Mouse (Mus musculus): ENCODE data around the gene Efcab11.
A peak's percentile ranks its signal among the peaks of the same experiment; 100 is the strongest.

Gene Efcab11

DNA sequence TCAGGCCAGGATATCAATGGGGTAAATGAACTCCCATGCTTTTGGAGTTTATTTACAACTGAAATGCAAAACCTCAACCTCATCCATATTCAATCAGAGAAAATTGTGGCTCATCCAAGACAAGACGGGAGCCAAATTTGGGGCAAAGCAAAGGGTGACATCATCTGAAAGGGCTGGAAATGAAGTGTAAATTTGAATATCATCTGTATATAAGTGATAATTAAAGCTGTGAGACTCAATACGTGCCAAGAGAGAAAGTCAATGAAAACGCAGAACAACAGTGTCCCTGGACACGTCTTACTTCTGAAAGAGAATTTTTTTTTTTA lies 212.4 kb downstream of the Efcab11 start:
- DNase-seq (ENCODE audit: low spot score): no peak

GRCm38 (mm10) chr12:99671162-99671865 lies 212.9 kb downstream of the Efcab11 start:
- no peak for DNase-seq (ENCODE audit: low spot score)

- no peak for DNase-seq (ENCODE audit: low spot score)
Observed at GRCm38 (mm10) chr12:99670762-99671152, 213.5 kb downstream of the Efcab11 start.

DNA sequence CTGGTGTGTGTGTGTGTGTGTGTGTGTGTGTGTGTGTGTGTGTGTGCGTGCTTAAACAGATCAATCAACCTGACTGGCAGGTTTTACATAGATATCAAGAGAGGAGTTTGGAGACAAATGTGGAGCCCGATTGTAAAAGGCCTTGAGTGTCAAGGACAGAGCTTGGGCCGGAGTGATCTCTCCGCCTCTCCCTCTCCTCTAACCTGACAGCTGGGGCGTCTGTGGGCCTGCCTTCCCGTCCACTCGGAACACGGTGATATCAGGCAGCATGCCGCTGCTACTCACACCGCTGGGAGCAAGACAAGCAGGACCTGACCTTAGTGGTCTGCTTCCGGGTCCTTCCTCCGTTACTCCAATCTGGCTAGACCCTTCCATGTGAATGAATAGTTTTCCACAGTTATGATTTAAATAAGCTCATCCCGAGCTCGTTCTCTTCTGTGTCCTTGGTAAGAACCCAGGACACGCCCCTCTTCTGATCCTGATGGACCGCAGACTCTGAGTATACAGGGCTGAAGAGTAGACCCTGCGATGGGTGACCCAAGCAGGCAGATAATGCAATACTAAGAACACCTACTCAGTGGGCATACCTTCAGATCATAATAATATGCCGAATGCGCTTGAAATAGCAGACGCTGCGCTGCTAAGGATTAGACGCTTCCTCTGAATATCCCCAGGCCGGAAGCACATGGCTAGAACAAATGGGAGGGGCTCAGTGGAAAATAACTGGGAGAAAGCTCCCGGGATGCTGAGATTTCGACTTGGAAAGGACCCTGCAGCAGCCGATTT lies 214.1 kb downstream of the Efcab11 start:
- no peak for DNase-seq (ENCODE audit: low spot score)

DNA sequence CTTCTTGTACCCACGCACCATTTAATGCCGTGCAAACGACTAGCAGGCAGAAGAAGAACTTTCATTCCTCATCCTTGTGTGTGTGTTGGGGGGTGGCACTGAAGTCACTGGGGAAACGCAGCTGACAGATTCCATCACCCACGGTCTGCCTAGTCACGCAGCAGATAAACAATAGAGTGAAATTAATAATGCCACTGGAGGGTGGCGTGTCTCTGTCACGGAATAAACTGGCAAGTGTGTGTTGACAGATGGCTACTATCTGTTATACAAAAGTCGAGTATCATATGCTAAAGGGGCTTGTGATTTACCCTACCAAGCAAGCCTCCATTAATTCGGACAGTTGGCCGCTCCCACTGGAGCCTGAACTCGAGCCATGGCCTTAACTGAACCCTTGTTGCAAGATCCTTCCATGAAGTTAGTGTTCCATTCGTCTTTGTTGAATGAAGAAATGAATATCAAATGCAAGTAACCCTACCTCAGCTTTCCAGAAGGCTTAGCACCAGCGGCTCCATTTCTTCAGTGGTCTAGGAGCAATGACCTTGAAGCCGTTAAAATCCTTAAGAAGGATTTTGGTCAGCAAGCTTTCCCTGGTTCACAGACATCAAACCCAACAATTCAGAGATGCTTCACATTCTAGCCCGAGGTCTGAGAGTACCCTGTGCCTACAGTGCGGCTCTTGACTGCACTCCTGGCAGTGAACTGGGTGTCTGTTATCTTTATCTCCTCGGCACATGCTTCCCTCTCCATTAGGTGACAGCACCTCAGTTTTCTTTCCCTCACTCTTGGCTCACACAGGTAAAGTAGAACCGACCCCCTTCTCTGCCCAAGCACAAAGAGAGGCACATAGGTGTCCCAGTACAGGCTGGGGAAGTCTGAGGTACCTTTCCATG lies 229.0 kb downstream of the Efcab11 start:
- DNase-seq (ENCODE audit: low spot score): no peak

GRCm38 (mm10) chr12:99652459-99652858 lies 231.8 kb downstream of the Efcab11 start:
- no peak for DNase-seq (ENCODE audit: low spot score)

- DNase-seq (ENCODE audit: low spot score): no peak
Observed at GRCm38 (mm10) chr12:99649732-99650131, 234.5 kb downstream of the Efcab11 start.

- DNase-seq (ENCODE audit: low spot score): no peak
Observed at GRCm38 (mm10) chr12:99648781-99649180, 235.5 kb downstream of the Efcab11 start.

DNA sequence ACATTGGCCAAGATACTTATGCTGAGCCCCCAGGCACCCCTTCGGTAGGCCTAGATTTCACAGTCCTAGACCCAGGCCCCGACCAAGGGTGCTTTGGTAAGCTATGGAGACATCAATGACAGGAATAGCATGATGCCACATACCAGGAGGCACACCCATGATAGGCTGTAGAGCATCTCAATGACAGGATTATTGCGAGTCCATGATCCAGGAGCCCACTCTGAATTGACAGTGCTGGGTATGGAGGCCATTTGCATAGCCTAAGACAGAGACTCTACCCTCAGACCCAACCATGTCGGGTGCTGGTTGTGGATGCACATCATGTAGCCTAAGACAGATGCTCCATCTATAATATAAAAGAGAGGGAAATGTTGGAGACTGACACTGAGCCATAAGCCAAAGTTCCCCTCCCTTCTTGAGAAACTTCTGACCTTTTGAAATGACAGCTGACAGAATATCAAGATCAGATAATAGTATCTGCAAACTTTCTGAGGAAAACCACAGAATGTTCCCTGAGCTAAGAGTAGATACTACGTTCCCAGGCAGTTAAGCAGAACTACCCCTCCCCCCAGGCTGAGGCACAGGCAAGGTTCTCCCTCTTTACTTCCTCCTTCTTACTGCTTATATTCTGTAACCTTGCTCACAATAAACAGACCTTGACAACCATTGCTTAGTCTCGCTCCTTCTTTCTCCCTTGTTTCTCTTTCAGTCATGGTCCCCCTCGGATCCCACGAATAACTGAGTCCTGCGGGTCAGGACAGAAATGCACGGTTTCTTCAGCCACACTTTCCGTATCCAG lies 237.5 kb downstream of the Efcab11 start:
- no peak for DNase-seq (ENCODE audit: low spot score)

GRCm38 (mm10) chr12:99645418-99645817 lies 238.8 kb downstream of the Efcab11 start:
- DNase-seq (ENCODE audit: low spot score): peak; percentile 78

DNA sequence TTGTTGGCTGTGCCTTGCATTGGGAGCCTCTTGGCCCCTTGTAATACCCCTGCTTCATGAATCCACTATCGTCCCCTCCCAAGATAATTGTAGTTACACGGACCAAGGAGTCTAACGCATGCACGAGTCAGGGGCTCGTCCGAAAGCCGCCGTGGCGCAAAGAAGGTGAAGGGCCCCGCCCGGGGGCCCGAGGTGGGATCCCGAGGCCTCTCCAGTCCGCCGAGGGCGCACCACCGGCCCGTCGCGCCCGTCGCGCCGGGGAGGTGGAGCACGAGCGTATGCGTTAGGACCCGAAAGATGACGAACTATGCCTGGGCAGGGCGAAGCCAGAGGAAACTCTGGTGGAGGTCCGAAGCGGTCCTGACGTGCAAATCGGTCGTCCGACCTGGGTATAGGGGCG lies 239.3 kb downstream of the Efcab11 start:
- no peak for DNase-seq (ENCODE audit: low spot score)
